Mouse (Mus musculus) stomach, embryonic 16.5 days (tissue): ENCODE results near the gene Zfp184. TPM values are rescaled to one million over a fixed set of nuclear protein-coding genes. Genes with fewer than 3 reads are reported as not detected.
A peak's percentile ranks its signal among the peaks of the same experiment; 100 is the strongest.

Source experiments
- ATAC-seq: fragments of 200-750 bp; cut with Nextera tagmentation; 2 replicates; pipeline ENCODE4 v1.8.0; 2017; ENCODE audit warnings: moderate number of reproducible peaks, moderate TSS enrichment; ENCODE audit not compliant: insufficient read depth, low FRiP score
- H3K27ac ChIP-seq: fragments of 300-500 bp; sonication (generic); 2 replicates; pipeline ENCODE4 v1.5.1; 2014; ENCODE audit warnings: low read length
- H3K27me3 ChIP-seq: fragments of 300-500 bp; sonication (generic); 2 replicates; pipeline ENCODE4 v1.6.1; 2014; ENCODE audit warnings: low read length, control low read depth, mixed read lengths; ENCODE audit not compliant: control insufficient read depth, insufficient read depth
- H3K36me3 ChIP-seq: fragments of 300-500 bp; sonication (generic); 2 replicates; pipeline ENCODE4 v1.6.1; 2014; ENCODE audit warnings: low read length; ENCODE audit not compliant: control insufficient read depth, insufficient read depth
- H3K4me1 ChIP-seq: fragments of 300-500 bp; sonication (generic); 2 replicates; pipeline ENCODE4 v1.6.1; 2014; ENCODE audit warnings: low read length, control low read depth, mixed read lengths; ENCODE audit not compliant: control insufficient read depth, insufficient read depth
- H3K4me2 ChIP-seq: fragments of 300-500 bp; sonication (generic); 2 replicates; pipeline ENCODE4 v1.6.1; 2014; ENCODE audit warnings: low read depth, low read length, mixed read lengths
- H3K4me3 ChIP-seq: fragments of 300-500 bp; sonication (generic); replicated peaks from 2 replicates; pipeline ENCODE4 v1.5.1; 2014; ENCODE audit warnings: mild to moderate bottlenecking, low read length
- H3K9ac ChIP-seq: fragments of 300-500 bp; sonication (generic); 2 replicates; pipeline ENCODE4 v1.6.1; 2014; ENCODE audit warnings: low read length
- H3K9me3 ChIP-seq: fragments of 300-500 bp; sonication (generic); replicated peaks from 2 replicates; pipeline ENCODE4 v1.6.1; 2016; ENCODE audit warnings: low read length, control low read depth; ENCODE audit not compliant: control insufficient read depth
- WGBS: fragments of 180-500 bp; shearing (Covaris S2); extraction: QIAGEN DNeasy Blood & Tissue Kit; methylation state at CpG from one replicate; pipeline ENCODE4 v1.1.7; 2014; 5-methylcytosine and 5-hydroxymethylcytosine counted together
- polyA plus RNA-seq: library from polyadenylated mRNA; unstranded; fragments of >200 nt; fragmentation: Nextera tagmentation; extraction: Ambion mirVana; gene quantifications from 2 replicates; pipeline ENCODE4 v1.2.1, GENCODE M21; 2015

The Zfp184 gene
- polyA plus RNA-seq, 1 experiment from 2014 or later = 6.2 TPM

DNA sequence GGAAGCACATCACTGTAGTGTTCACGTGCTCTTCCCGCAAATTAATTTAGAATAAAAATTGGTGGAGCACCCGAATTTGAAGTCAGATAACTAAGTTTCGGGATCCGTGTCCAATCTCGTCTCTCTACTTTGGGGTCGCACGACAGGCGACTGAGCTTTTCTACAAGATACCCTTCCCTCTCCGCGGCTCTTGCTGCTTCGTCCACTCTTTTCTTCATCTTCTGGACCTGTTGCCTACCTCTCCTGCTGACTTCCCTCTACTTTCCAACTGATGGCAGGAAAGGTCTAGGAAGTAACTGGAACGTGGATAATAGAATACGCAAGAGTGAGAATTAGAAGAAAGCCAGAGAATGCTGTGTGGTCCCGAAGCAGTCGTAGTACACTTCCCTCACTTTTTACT is 26.9 kb upstream of the Zfp184 start:
- Histone ChIP-seq H3K36me3 (no peaks in the 10 kb centered on the region), H3K4me1 (no peaks in the 10 kb centered on the region), H3K27me3 (no peaks in the 10 kb centered on the region; the same call in 1 of the 2 replicates), H3K4me3 (peak overlapping the region; percentile 56), H3K9me3 (no peaks in the 10 kb centered on the region), H3K4me2 (peak overlapping the region; percentile 73), H3K27ac (no peak overlapping the region), H3K9ac (peak overlapping the region; percentile 49; the same call in 1 of the 2 replicates)
- 5% methylated on average over 16 of the region's 16 CpGs for WGBS
- ATAC-seq = no peak

DNA sequence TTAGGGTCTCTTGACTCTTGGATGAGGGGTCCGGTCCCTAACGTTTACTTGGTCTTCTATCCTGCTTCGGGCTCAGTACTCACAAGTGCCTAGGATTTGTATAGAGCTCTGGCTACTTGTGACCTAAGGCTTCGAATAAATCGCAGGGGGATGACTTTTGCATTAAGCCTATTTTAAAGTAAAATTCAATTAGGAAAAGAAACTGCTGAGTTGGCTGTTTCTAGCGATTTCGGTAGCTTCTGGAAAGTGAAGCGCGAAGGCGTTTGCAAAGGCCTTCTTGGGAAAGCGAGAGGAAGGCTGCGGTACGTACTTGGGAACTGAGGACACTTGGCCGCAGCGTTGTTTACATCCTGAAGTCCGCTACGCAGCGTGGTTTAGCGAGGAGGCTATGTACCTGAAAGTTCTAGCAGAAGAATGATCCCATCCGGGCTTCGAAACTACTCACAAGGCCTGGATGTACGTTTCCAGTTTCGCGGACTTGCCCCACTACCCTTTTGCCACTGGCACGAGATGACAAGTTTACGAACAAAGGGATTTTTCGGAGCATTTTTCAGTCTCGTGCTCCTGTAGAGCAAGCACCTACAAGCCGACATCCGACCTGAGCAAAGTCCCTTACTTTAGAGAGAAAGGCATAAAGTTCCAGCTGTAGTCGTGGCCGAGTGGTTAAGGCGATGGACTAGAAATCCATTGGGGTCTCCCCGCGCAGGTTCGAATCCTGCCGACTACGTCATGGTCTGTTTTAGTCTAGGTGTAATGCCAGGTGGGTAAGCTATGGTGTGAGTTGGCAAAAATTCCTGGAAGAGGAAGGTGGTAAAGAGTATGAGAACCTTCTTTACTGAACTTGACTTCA is 26.1 kb upstream of the Zfp184 start:
- H3K9ac ChIP-seq = peak overlapping the region; percentile 64
- peak; percentile 91 for ATAC-seq
- H3K4me1 ChIP-seq = no peaks in the 10 kb centered on the region
- no peaks in the 10 kb centered on the region; the same call in 1 of the 2 replicates for H3K27me3 ChIP-seq
- peak overlapping the region; percentile 73 for H3K4me2 ChIP-seq
- H3K4me3 ChIP-seq = peak overlapping the region; percentile 56
- H3K27ac ChIP-seq = no peak overlapping the region
- no peaks in the 10 kb centered on the region for H3K9me3 ChIP-seq
- H3K36me3 ChIP-seq = no peaks in the 10 kb centered on the region
- WGBS = 5% methylated on average over 38 of the region's 38 CpGs

DNA sequence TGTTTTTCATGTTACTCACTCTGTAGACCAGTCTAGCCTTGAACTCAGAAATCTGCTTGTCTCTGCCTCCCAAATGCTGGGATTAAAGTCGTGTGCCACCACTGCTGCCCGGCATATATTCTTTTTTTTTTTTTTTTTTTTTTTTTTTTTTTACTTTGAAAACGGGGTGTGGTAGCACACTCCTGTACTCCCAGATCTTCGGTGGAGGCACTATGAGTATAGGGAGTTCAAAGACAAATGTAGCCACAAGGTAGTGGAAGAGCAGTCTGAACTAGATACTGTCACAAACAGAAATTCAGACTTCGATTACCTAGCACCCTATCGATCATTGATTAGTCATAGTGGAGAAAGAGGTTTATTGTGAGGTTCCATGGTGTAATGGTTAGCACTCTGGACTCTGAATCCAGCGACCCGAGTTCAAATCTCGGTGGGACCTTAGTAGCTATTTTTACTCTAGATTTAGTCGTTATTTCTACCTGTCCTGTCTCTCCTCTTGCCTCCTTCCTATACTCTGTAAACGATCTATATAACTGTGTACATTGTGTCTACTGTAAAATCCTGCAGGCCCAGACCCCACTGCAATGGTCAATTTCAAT is 25.0 kb upstream of the Zfp184 start:
- peak overlapping the region; percentile 73 for H3K4me2 ChIP-seq
- H3K36me3 ChIP-seq = no peaks in the 10 kb centered on the region
- no peaks in the 10 kb centered on the region for H3K4me1 ChIP-seq
- no peak for ATAC-seq
- H3K9ac ChIP-seq = no peak overlapping the region
- no peaks in the 10 kb centered on the region; the same call in 1 of the 2 replicates for H3K27me3 ChIP-seq
- H3K4me3 ChIP-seq = no peak overlapping the region
- WGBS = 11% methylated on average over 11 of the region's 11 CpGs
- H3K9me3 ChIP-seq = no peaks in the 10 kb centered on the region
- H3K27ac ChIP-seq = no peak overlapping the region

DNA sequence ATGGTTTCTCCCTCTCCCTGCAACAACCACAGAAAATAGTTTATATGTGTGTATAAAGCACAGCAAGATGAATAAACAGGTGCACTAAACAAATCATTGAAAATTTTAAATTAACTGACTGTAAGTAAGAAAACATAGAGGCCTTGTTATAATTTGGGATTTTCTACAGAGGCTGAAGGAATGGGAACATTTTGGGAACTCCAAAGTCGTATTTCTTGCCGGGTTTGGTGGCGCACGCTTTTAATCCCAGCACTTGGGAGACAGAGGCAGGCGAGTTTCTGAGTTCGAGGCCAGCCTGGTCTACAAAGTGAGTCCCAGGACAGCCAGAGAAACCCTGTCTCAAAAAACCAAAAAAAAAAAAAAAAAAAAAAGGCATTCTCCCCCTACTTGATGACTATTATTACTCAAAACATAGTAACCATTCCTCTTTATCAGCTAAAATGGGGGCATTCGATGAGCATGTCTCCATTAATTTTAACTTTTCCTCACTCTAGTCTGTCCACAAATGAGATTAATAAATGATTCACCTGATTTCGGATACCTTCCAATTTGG is 24.1 kb upstream of the Zfp184 start:
- H3K27ac ChIP-seq = no peak overlapping the region
- ATAC-seq = no peak
- no peaks in the 10 kb centered on the region for H3K36me3 ChIP-seq
- H3K4me3 ChIP-seq = no peak overlapping the region
- H3K4me1 ChIP-seq = no peaks in the 10 kb centered on the region
- no peak overlapping the region for H3K9ac ChIP-seq
- WGBS = 32% methylated on average over 8 of the region's 8 CpGs
- H3K9me3 ChIP-seq = no peaks in the 10 kb centered on the region
- H3K4me2 ChIP-seq = no peak overlapping the region
- H3K27me3 ChIP-seq = no peaks in the 10 kb centered on the region; the same call in 1 of the 2 replicates

DNA sequence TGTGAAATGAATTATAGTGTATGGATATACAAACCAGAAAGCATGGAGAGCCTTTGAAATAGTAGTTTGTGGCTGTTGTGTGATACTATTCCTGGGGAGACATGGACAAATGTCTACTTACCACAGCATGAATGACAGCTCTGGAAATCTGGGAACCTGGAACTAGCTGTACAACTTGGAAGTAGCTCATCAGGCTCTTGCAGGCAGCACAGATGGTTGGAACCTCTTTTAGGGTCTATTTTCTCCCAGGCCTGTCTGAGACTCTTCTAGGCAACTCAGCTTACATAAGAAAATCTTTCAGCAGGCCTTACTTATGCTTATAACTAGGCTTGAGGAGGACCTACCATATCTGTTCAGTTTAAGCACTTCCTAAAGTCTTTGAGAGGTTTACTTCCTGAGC is 21.5 kb upstream of the Zfp184 start:
- H3K4me3 ChIP-seq = no peak overlapping the region
- no peaks in the 10 kb centered on the region for H3K36me3 ChIP-seq
- no peak overlapping the region for H3K4me2 ChIP-seq
- H3K9me3 ChIP-seq = no peaks in the 10 kb centered on the region
- no peaks in the 10 kb centered on the region for H3K4me1 ChIP-seq
- ATAC-seq = no peak
- H3K27ac ChIP-seq = no peak overlapping the region
- no peak overlapping the region for H3K9ac ChIP-seq
- no peaks in the 10 kb centered on the region for H3K27me3 ChIP-seq

DNA sequence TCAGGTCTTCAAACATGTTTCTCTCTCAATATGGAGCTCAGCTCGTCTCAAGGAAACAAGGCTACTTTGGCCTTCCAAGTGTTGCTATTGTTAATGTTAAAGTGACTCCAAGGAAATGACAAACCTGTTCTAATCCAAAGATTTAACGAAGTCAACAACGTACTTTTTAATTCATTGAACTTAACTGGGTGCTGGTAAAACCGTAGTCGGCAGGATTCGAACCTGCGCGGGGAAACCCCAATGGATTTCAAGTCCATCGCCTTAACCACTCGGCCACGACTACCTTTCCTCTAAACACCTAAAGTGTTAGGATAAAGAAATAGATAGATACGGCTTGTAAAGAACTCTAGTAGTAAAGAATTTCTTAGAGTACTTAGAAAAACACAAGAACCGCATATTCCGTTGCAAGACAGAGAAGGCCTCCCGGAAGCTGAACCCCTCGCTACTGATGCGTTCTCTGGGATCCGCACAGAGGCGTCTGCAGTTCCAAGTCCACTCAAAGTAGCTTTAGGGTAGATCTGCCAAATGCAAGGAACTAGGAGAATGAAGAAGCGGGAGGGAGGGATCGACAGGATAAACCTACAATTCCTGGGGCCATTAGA is 20.1 kb upstream of the Zfp184 start:
- no peak; the same call in 1 of the 2 replicates for ATAC-seq
- H3K4me1 ChIP-seq = no peaks in the 10 kb centered on the region

DNA sequence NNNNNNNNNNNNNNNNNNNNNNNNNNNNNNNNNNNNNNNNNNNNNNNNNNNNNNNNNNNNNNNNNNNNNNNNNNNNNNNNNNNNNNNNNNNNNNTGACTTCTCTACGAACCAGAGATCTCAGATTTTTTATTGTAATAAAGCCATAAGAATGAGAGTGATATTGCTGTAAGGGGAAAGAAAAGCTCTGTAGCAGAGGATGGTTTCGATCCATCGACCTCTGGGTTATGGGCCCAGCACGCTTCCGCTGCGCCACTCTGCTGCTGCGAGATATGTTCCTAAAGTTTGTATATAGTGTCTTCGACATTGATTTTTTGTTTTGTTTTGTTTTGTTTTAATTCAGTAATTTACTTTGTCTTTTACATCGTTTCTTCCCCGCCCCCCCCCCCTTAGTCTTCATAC is 13.9 kb upstream of the Zfp184 start:
- no peaks in the 10 kb centered on the region for H3K36me3 ChIP-seq
- whole genome bisulfite sequencing = 32% methylated on average over 10 of the region's 10 CpGs
- H3K27ac ChIP-seq = no peak overlapping the region
- H3K9me3 ChIP-seq = no peaks in the 10 kb centered on the region
- H3K9ac ChIP-seq = no peak overlapping the region
- H3K4me2 ChIP-seq = no peak overlapping the region
- H3K4me3 ChIP-seq = no peak overlapping the region
- ATAC-seq = no peak
- H3K4me1 ChIP-seq = no peaks in the 10 kb centered on the region
- no peaks in the 10 kb centered on the region for H3K27me3 ChIP-seq

More for the DNA sequence above, 20.1 kb upstream of the Zfp184 start:
- Histone ChIP-seq H3K9ac (no peak overlapping the region), H3K9me3 (no peaks in the 10 kb centered on the region), H3K36me3 (no peaks in the 10 kb centered on the region), H3K4me2 (peak overlapping the region; percentile 31), H3K27ac (no peak overlapping the region), H3K27me3 (no peaks in the 10 kb centered on the region), H3K4me3 (peak overlapping the region; percentile 9)
- 18% methylated on average over 21 of the region's 21 CpGs for WGBS

DNA sequence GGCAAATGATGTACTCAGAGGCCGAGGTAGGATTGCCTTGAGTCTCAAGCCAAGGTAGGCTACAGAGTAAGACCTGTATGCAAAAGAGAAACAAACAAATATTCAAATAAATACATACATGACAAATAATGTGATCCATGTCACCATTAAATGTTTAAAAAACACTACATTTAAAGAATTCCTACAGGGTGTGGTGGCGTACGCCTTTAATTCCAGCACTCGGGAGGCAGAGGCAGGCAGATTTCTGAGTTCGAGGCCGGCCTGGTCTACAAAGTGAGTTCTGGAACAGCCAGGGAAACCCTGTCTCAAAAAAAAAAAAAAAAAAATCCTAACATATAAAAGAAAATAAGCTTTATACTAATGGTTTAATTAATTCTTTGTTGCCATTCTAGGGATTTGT is 13.2 kb upstream of the Zfp184 start:
- H3K27me3 ChIP-seq = no peaks in the 10 kb centered on the region
- ATAC-seq = no peak
- no peaks in the 10 kb centered on the region for H3K4me1 ChIP-seq
- WGBS = 69% methylated on average over 6 of the region's 6 CpGs
- no peaks in the 10 kb centered on the region for H3K36me3 ChIP-seq
- H3K9me3 ChIP-seq = no peaks in the 10 kb centered on the region
- no peak overlapping the region for H3K4me3 ChIP-seq
- no peak overlapping the region for H3K27ac ChIP-seq
- no peak overlapping the region for H3K4me2 ChIP-seq
- no peak overlapping the region for H3K9ac ChIP-seq
